Mouse (Mus musculus) ES-Bruce4 (cell line): ENCODE data around the gene Maff. TPM values are rescaled to one million over a fixed set of nuclear protein-coding genes. Genes with fewer than 3 reads are reported as not detected.
A peak's percentile ranks its signal among the peaks of the same experiment; 100 is the strongest.

Experiments used
- H3K27ac ChIP-seq: 2 replicates; pipeline ENCODE4 v1.5.1; 2012; ENCODE audit warnings: low read length, inconsistent platforms; ENCODE audit not compliant: insufficient read depth
- H3K27me3 ChIP-seq: 2 replicates; pipeline ENCODE4 v1.6.1; 2012; ENCODE audit warnings: mild to moderate bottlenecking, low read length, inconsistent platforms; ENCODE audit not compliant: control insufficient read depth, poor library complexity, insufficient read depth, severe bottlenecking
- H3K36me3 ChIP-seq: 2 replicates; pipeline ENCODE4 v1.6.1; 2012; ENCODE audit warnings: inconsistent platforms, mild to moderate bottlenecking, low read length, moderate library complexity; ENCODE audit not compliant: control insufficient read depth, poor library complexity, insufficient read depth, severe bottlenecking
- H3K4me1 ChIP-seq: one replicate; pipeline ENCODE4 v1.8.1; 2011; ENCODE audit warnings: low read length; ENCODE audit not compliant: control insufficient read depth, insufficient read depth
- H3K4me3 ChIP-seq: 2 replicates; pipeline ENCODE4 v1.5.1; 2011; ENCODE audit warnings: low read depth, mild to moderate bottlenecking, low read length
- H3K9ac ChIP-seq: 2 replicates; pipeline ENCODE4 v1.6.1; 2012; ENCODE audit warnings: low read depth, mild to moderate bottlenecking, inconsistent platforms; ENCODE audit not compliant: poor library complexity, severe bottlenecking
- H3K9me3 ChIP-seq: replicated peaks from 2 replicates; pipeline ENCODE4 v1.6.1; 2012; ENCODE audit warnings: mild to moderate bottlenecking, low read length, inconsistent platforms; ENCODE audit not compliant: control insufficient read depth, poor library complexity, insufficient read depth, severe bottlenecking
- CTCF ChIP-seq: IDR thresholded peaks from one replicate; pipeline ENCODE4 v1.8.1; 2011; ENCODE audit warnings: low read depth, low read length
- EP300 ChIP-seq: IDR thresholded peaks from 2 replicates; pipeline ENCODE4 v1.6.1; 2011; ENCODE audit warnings: low read depth, low read length; ENCODE audit not compliant: insufficient read depth
- POLR2A ChIP-seq: IDR thresholded peaks from one replicate; pipeline ENCODE4 v1.8.1; 2011; ENCODE audit warnings: low read length; ENCODE audit not compliant: insufficient read depth
- polyA plus RNA-seq: library from polyadenylated mRNA; stranded (reverse); fragments of >200 nt; gene quantifications from 2 replicates; pipeline ENCODE4 v1.2.4, GENCODE M21; 2011; ENCODE audit warnings: low read depth; ENCODE audit not compliant: missing spikeins, insufficient read depth, insufficient read length

Gene Maff
- polyA plus RNA-seq, 1 experiment = 12.3 TPM

- Histone ChIP-seq H3K9ac (no peak overlapping the region), H3K27ac (no peak overlapping the region), H3K4me1 (peaks cover 3% of the 10 kb centered on the region), H3K27me3 (no peaks in the 10 kb centered on the region), H3K36me3 (no peaks in the 10 kb centered on the region), H3K9me3 (no peaks in the 10 kb centered on the region), H3K4me3 (no peak overlapping the region)
- TF ChIP-seq CTCF (no peak), EP300 (no peak), POLR2A (no peak)
Observed at GRCm38 (mm10) chr15:79392527-79392926, 46.1 kb downstream of the Maff start.

GRCm38 (mm10) chr15:79393101-79393500, 46.7 kb downstream of the Maff start:
- Histone ChIP-seq H3K36me3 (no peaks in the 10 kb centered on the region), H3K9me3 (no peaks in the 10 kb centered on the region), H3K4me1 (peaks cover 3% of the 10 kb centered on the region), H3K9ac (no peak overlapping the region), H3K27me3 (no peaks in the 10 kb centered on the region), H3K4me3 (no peak overlapping the region), H3K27ac (no peak overlapping the region)
- TF ChIP-seq EP300 (no peak), CTCF (no peak), POLR2A (no peak)

DNA sequence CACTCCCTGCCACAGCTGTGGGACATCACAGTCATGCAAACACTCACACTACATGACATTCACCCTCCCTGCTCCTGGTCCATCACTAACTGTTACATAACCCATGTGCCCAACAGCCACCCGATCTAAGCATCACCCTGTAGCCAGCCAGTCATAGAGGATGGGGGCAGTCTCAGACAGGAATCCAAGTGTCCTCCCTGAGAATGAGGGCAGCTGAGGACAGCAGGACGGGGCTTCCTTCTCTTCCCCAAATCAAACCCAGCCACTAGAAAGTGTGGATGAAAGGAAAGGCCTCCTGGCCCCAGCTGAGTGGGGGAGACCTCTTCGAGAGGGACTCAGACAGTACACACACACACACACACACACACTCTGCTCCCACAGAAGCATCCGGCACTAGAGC, 48.4 kb downstream of the Maff start:
- Histone ChIP-seq H3K4me1 (peaks cover 3% of the 10 kb centered on the region), H3K27ac (no peak overlapping the region), H3K4me3 (no peak overlapping the region), H3K9ac (no peak overlapping the region), H3K36me3 (no peaks in the 10 kb centered on the region), H3K27me3 (no peaks in the 10 kb centered on the region), H3K9me3 (no peaks in the 10 kb centered on the region)
- TF ChIP-seq EP300 = no peak
- no peak for TF ChIP-seq CTCF
- no peak for TF ChIP-seq POLR2A

DNA sequence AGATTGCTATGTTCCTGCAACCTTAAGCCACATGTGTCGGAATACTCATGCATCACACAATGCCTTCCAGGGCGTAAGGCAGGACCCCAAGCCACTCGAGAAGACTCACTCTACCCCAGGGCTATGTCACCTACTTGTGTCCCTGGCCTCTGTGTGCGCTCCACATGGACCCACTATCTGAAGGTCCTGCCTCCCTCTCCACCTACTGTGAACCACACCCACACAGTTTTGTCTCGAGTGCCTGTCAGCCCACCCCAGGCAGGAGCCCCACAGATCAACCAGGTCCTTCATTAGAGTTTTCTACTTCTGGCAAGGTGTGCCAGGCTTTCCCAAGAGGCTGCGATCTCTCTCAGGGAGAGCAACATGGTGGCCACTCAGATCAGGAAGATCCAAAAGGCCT, 48.9 kb downstream of the Maff start:
- peaks cover 3% of the 10 kb centered on the region for H3K4me1 ChIP-seq
- no peaks in the 10 kb centered on the region for H3K9me3 ChIP-seq
- H3K27ac ChIP-seq = no peak overlapping the region
- no peaks in the 10 kb centered on the region for H3K27me3 ChIP-seq
- H3K9ac ChIP-seq = no peak overlapping the region
- H3K36me3 ChIP-seq = no peaks in the 10 kb centered on the region
- no peak for TF ChIP-seq POLR2A
- no peak for TF ChIP-seq EP300
- no peak for TF ChIP-seq CTCF
- H3K4me3 ChIP-seq = no peak overlapping the region

- Histone ChIP-seq H3K9me3 (no peaks in the 10 kb centered on the region), H3K4me1 (peaks cover 4% of the 10 kb centered on the region), H3K4me3 (peak overlapping the region; percentile 29), H3K27ac (no peak overlapping the region), H3K9ac (no peak overlapping the region), H3K27me3 (no peaks in the 10 kb centered on the region), H3K36me3 (no peaks in the 10 kb centered on the region)
- TF ChIP-seq EP300 = 0 out of 2 replicates have a peak, but pooled peaks have one; percentile 30
- no peak for TF ChIP-seq POLR2A
- TF ChIP-seq CTCF = peak; percentile 56
Observed at GRCm38 (mm10) chr15:79396736-79397135, 50.3 kb downstream of the Maff start.

DNA sequence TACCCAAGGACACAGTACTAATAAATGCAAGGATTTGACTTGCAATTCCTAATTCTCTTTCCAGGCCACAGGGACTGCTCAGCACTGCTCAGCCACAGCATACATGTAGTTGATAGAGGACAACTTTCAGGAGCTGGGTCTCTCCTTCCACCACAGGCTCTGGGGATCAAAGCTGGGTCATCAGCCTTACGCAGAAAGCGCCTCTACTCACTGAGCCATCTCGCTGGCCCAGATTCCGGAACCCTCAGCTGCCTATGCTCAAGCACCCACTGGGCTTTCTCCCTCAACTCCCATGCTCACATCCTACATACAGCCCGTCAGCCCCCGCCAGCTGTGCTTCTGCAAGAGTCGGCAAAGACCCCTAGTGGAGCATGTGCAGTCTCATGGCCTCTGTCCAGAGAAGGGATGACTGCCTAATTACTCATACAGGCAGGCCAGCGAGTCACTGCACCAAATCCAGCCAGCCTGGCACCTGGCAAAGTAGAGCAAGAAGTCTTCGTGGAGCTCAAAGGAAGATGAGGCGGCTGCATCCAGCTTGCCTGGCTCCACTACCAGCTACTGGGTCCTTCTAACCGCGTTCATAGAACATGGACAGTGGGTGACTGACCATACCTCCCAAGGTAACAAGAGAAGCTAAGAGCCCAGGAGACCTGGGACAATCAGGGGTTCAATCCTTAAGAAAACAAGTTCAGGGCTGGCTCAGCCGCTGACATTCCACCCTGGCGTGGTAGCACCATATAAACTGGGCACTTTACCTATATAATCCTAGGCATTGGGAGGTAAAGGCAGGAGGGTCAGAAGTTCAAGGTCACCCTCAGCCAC, 53.0 kb downstream of the Maff start:
- Histone ChIP-seq H3K27ac (no peak overlapping the region), H3K36me3 (no peaks in the 10 kb centered on the region), H3K9ac (no peak overlapping the region), H3K4me3 (0 out of 2 replicates have a peak overlapping the region, but pooled peaks have one; percentile 5), H3K9me3 (no peaks in the 10 kb centered on the region), H3K27me3 (no peaks in the 10 kb centered on the region), H3K4me1 (peaks cover 4% of the 10 kb centered on the region)
- TF ChIP-seq EP300 (no peak), CTCF (no peak), POLR2A (no peak)
